Mouse (Mus musculus) kidney, postnatal 10 days (tissue): Measurements from ENCODE around the gene Tmem92.

Experiments used
- DNase-seq: peaks from one replicate; pipeline ENCODE4 v3.0.0; 2021; ENCODE audit warnings: mixed read lengths

Gene Tmem92

GRCm38 (mm10) chr11:94727306-94727705 lies 55.2 kb downstream of the Tmem92 start:
- DNase-seq, result no peak
